Mouse (Mus musculus) G1E (cell line): ENCODE results near the gene Gpr84.

Experiments
- CTCF ChIP-seq: IDR thresholded peaks from 2 replicates; pipeline ENCODE4 v1.5.1; 2012; ENCODE audit warnings: low read depth, low read length, inconsistent platforms, mixed read lengths
- POLR2AphosphoS5 ChIP-seq: IDR thresholded peaks from 2 replicates; pipeline ENCODE4 v1.6.1; 2012; ENCODE audit warnings: low read depth, low read length, inconsistent platforms; ENCODE audit not compliant: insufficient replicate concordance

- TF ChIP-seq CTCF (no peak), POLR2AphosphoS5 (no peak)
Observed at GRCm38 (mm10) chr15:103338829-103339165, 28.4 kb upstream of the Gpr84 start.
